Mouse (Mus musculus): Measurements from ENCODE around the gene Stk25. TPM values are rescaled to one million over a fixed set of nuclear protein-coding genes. Genes with fewer than 3 reads are reported as not detected.

The Stk25 gene
- polyA plus RNA-seq, 1 experiment from 2014 or later, result 216 TPM

GRCm38 (mm10) chr1:93581545-93581944 is 76.9 kb downstream of the Stk25 start:
- H3K27ac ChIP-seq, result no peak overlapping the region
- WGBS, result 93% methylated on average over 7 of the region's 7 CpGs
- H3K9ac ChIP-seq, result no peak overlapping the region
- H3K36me3 ChIP-seq (replicated peaks), result 0 out of 2 replicates have a peak, but pooled peaks cover 5% of the 10 kb centered on the region
- H3K4me2 ChIP-seq, result no peak overlapping the region
- no peaks in the 10 kb centered on the region for H3K27me3 ChIP-seq
- no peaks in the 10 kb centered on the region for H3K9me3 ChIP-seq
- no peaks in the 10 kb centered on the region for H3K4me1 ChIP-seq
- ATAC-seq (ENCODE audit: low FRiP score), result no peak
- H3K4me3 ChIP-seq (replicated peaks), result no peak overlapping the region

GRCm38 (mm10) chr1:93577861-93578260 is 80.6 kb downstream of the Stk25 start:
- no peak overlapping the region for H3K4me2 ChIP-seq
- H3K9me3 ChIP-seq, result no peaks in the 10 kb centered on the region
- H3K27me3 ChIP-seq, result no peaks in the 10 kb centered on the region
- no peak for ATAC-seq (ENCODE audit: low FRiP score)
- 84% methylated on average over 4 of the region's 4 CpGs for WGBS
- H3K4me1 ChIP-seq, result no peaks in the 10 kb centered on the region
- no peak overlapping the region for H3K9ac ChIP-seq
- no peak overlapping the region for H3K27ac ChIP-seq
- no peak overlapping the region for H3K4me3 ChIP-seq (replicated peaks)
- H3K36me3 ChIP-seq (replicated peaks), result 0 out of 2 replicates have a peak, but pooled peaks cover 5% of the 10 kb centered on the region

- H3K9ac ChIP-seq, result no peak overlapping the region
- 75% methylated on average over 3 of the region's 3 CpGs for WGBS
- no peak overlapping the region for H3K4me3 ChIP-seq (replicated peaks)
- no peak overlapping the region for H3K4me2 ChIP-seq
- no peaks in the 10 kb centered on the region for H3K4me1 ChIP-seq
- no peak for ATAC-seq (ENCODE audit: low FRiP score)
- H3K36me3 ChIP-seq (replicated peaks), result 0 out of 2 replicates have a peak, but pooled peaks cover 5% of the 10 kb centered on the region
- no peaks in the 10 kb centered on the region for H3K27me3 ChIP-seq
- H3K9me3 ChIP-seq, result no peaks in the 10 kb centered on the region
- no peak overlapping the region for H3K27ac ChIP-seq
Measured at GRCm38 (mm10) chr1:93577066-93577465, 81.4 kb downstream of the Stk25 start.

Other genes with a start within 250 kb of the Stk25 start
- gene Hdlbp, start 179.8 kb downstream of the Stk25 start, polyA plus RNA-seq (2016; fragmentation: Nextera tagmentation; extraction: Ambion mirVana), result 97.6 and 106 TPM in 2 replicates
- gene Farp2, start 146.6 kb downstream of the Stk25 start, polyA plus RNA-seq (2016; fragmentation: Nextera tagmentation; extraction: Ambion mirVana), result 4.6 and 5.0 TPM in 2 replicates
- gene Bok, start 27.0 kb upstream of the Stk25 start, polyA plus RNA-seq (2016; fragmentation: Nextera tagmentation; extraction: Ambion mirVana), result 50.8 and 57.6 TPM in 2 replicates
- 102 and 113 TPM in 2 replicates for gene Atg4b, start 92.8 kb upstream of the Stk25 start, polyA plus RNA-seq (2016; fragmentation: Nextera tagmentation; extraction: Ambion mirVana)
- gene Thap4, start 96.2 kb upstream of the Stk25 start, polyA plus RNA-seq (2016; fragmentation: Nextera tagmentation; extraction: Ambion mirVana), result 35.9 and 36.7 TPM in 2 replicates
- gene Dtymk, start 143.3 kb upstream of the Stk25 start, polyA plus RNA-seq (2016; fragmentation: Nextera tagmentation; extraction: Ambion mirVana), result 241 and 246 TPM in 2 replicates
- gene Ing5, start 145.3 kb upstream of the Stk25 start, polyA plus RNA-seq (2016; fragmentation: Nextera tagmentation; extraction: Ambion mirVana), result 19.4 and 20.9 TPM in 2 replicates
- 13.2 and 13.9 TPM in 2 replicates for gene D2hgdh, start 166.2 kb upstream of the Stk25 start, polyA plus RNA-seq (2016; fragmentation: Nextera tagmentation; extraction: Ambion mirVana)
- not detected in 2 replicates for gene Gal3st2, start 202.6 kb upstream of the Stk25 start, polyA plus RNA-seq (2016; fragmentation: Nextera tagmentation; extraction: Ambion mirVana)